22 mouse cellular contexts compared by ENCODE assay signal in the genomic region with DNA sequence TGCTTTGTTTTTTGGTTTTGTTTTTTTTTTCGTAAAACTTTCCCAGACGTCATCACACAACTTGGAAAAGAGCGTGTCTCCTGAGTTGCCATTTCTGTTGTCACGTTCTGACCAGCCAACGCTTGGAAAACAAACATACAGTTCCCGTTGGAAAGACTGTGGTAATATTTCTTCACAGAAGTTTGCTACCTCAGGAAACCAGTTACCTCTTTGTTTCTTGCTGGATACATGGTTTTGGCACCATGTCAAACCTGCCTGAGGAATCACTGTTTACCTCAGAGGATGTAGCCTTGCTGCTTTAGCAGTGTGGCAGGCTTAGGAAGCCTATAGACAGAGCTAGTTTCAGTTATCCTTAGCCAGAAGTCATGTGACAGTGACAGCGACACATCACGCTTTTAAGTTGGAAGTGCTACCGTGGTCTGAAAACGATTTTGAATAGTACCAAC. TPM values are rescaled to one million over a fixed set of nuclear protein-coding genes. Genes with fewer than 3 reads are reported as not detected.
A peak's percentile ranks its signal among the peaks of the same experiment; 100 is the strongest.
DNase-seq lines count a peak whose midpoint lies in the region; ATAC-seq and TF ChIP-seq lines count a peak whose summit lies in the region.
"Had no signal": no experiment of that assay in that cellular context is flagged by ENCODE, and none has a peak within 500 bp of the region (broad histone marks: within the 10 kb centered on the region; RNA-seq: fewer than 3 reads in every experiment).

No protein-coding gene starts in this region.

- H3K9me3 ChIP-seq in hindbrain, embryonic 14.5 days (ENCODE audit: control insufficient read depth, low read length), result no peaks in the 10 kb centered on the region
- H3K9me3 ChIP-seq in hindbrain, embryonic 16.5 days (ENCODE audit: control insufficient read depth, low read length), result no peaks in the 10 kb centered on the region
- H3K9me3 ChIP-seq: forebrain, embryonic 12.5 days; hindbrain, embryonic 13.5 days; megakaryocyte, embryonic 14.5 days; neural tube, embryonic 12.5 days had no signal

- no peak for ATAC-seq in hindbrain, embryonic 14.5 days (ENCODE audit: low FRiP score)
- no peak for ATAC-seq in hindbrain, embryonic 16.5 days
- ATAC-seq: intestine, postnatal 0 days; liver, postnatal 0 days had no signal

- TF ChIP-seq CTCF in layer of hippocampus, adult 2 months (conservative IDR thresholded peaks at IDR 0.05), result no peak

- no peaks in the 10 kb centered on the region for H3K4me1 ChIP-seq in hindbrain, embryonic 14.5 days (replicated peaks; ENCODE audit: control insufficient read depth, insufficient read depth, low read length)
- H3K4me1 ChIP-seq in hindbrain, embryonic 16.5 days (ENCODE audit: control insufficient read depth, insufficient read depth, low read depth, low read length), result no peaks in the 10 kb centered on the region
- H3K4me1 ChIP-seq in brown adipose tissue, adult 24 weeks (ENCODE audit: control insufficient read depth, insufficient read depth, insufficient read length, low read length), result peaks cover 21% of the 10 kb centered on the region
- H3K4me1 ChIP-seq: forebrain, embryonic 12.5 days; megakaryocyte, embryonic 14.5 days; neural tube, embryonic 12.5 days had no signal

- no peak overlapping the region for H3K4me3 ChIP-seq in hindbrain, embryonic 14.5 days (replicated peaks; ENCODE audit: low read length)
- H3K4me3 ChIP-seq in hindbrain, embryonic 16.5 days (ENCODE audit: low read length), result no peak overlapping the region
- no peak overlapping the region for H3K4me3 ChIP-seq in layer of hippocampus, adult 2 months
- no peak overlapping the region for H3K4me3 ChIP-seq in brown adipose tissue, adult 24 weeks (ENCODE audit: insufficient read depth, low read depth, low read length)
- H3K4me3 ChIP-seq: forebrain, embryonic 12.5 days; hindbrain, embryonic 13.5 days; megakaryocyte, embryonic 14.5 days; neural tube, embryonic 12.5 days had no signal

- H3K27ac ChIP-seq in hindbrain, embryonic 14.5 days, result peak overlapping the region; percentile 51; the same call in 1 of the 2 replicates
- H3K27ac ChIP-seq in hindbrain, embryonic 16.5 days (ENCODE audit: low read depth, low read length), result no peak overlapping the region
- H3K27ac ChIP-seq in layer of hippocampus, adult 2 months, result peak overlapping the region; percentile 65; the same call in 1 of the 2 replicates
- peak overlapping the region; percentile 63 for H3K27ac ChIP-seq in brown adipose tissue, adult 24 weeks (replicated peaks; ENCODE audit: low read depth, low read length)
- H3K27ac ChIP-seq: neural tube, embryonic 12.5 days had no signal

- 94% methylated on average over 10 of the region's 10 CpGs for WGBS in hindbrain, embryonic 14.5 days
- 91% methylated on average over 10 of the region's 10 CpGs for WGBS in hindbrain, embryonic 16.5 days

- H3K27me3 ChIP-seq in hindbrain, embryonic 14.5 days (ENCODE audit: control insufficient read depth, insufficient read depth, low read length), result no peaks in the 10 kb centered on the region
- H3K27me3 ChIP-seq in hindbrain, embryonic 16.5 days (replicated peaks; ENCODE audit: control insufficient read depth, insufficient read depth, low read length), result no peaks in the 10 kb centered on the region
- H3K27me3 ChIP-seq: CH12.LX; forebrain, embryonic 12.5 days; hindbrain, embryonic 13.5 days; megakaryocyte, embryonic 14.5 days; neural tube, embryonic 12.5 days had no signal

- peak; percentile 81 for DNase-seq in heart, adult 11 months
- DNase-seq in heart, postnatal 25 days (ENCODE audit: low spot score), result no peak
- DNase-seq in hindbrain, embryonic 14.5 days (ENCODE audit: low spot score), result no peak
- no peak for DNase-seq in layer of hippocampus, adult 2 months (ENCODE audit: low spot score in 2 of 2)
- DNase-seq in layer of hippocampus, adult 9-11 months, result no peak
- no peak for DNase-seq in adrenal gland, adult 18-20 months (ENCODE audit: low spot score in 2 of 2)
- DNase-seq: adrenal gland, adult 8-10 months; cerebellum, adult 11 months; cerebellum, postnatal 25 days; gastrocnemius, postnatal 25 days; liver; liver, postnatal 0 days; thymus, postnatal 4 days had no signal

- no peak overlapping the region for H3K4me2 ChIP-seq in hindbrain, embryonic 14.5 days (replicated peaks)
- no peak overlapping the region for H3K4me2 ChIP-seq in hindbrain, embryonic 16.5 days (ENCODE audit: low read length)
- H3K4me2 ChIP-seq: forebrain, embryonic 12.5 days; hindbrain, embryonic 13.5 days; neural tube, embryonic 12.5 days had no signal

- no peaks in the 10 kb centered on the region for H3K36me3 ChIP-seq in hindbrain, embryonic 14.5 days (replicated peaks; ENCODE audit: control insufficient read depth, insufficient read depth)
- H3K36me3 ChIP-seq in hindbrain, embryonic 16.5 days (ENCODE audit: control insufficient read depth, insufficient read depth, low read length), result no peaks in the 10 kb centered on the region
- H3K36me3 ChIP-seq: forebrain, embryonic 12.5 days; hindbrain, embryonic 13.5 days; neural tube, embryonic 12.5 days had no signal

- no peak overlapping the region for H3K9ac ChIP-seq in hindbrain, embryonic 14.5 days
- H3K9ac ChIP-seq in hindbrain, embryonic 16.5 days (ENCODE audit: low read depth, low read length), result no peak overlapping the region
- H3K9ac ChIP-seq: forebrain, embryonic 12.5 days; hindbrain, embryonic 13.5 days; liver, postnatal 0 days; neural tube, embryonic 12.5 days had no signal

- intact Hi-C loops in heart, postnatal 25 days (cut with DNase I), result no loop called here

RNA-seq across cellular contexts. Expression of gene Ptprb, which starts 3.8 kb away (rescaled TPM):
- 10 to 100 TPM; 64.6 to 77.4 TPM for total RNA-seq in heart, postnatal 25 days (2021)
- polyA plus RNA-seq in hindbrain, embryonic 14.5 days (2014; fragmentation: Nextera tagmentation; extraction: Ambion mirVana), result 4.4 and 5.0 TPM in 2 replicates
- 3.4 and 4.0 TPM in 2 replicates for polyA plus RNA-seq in hindbrain, embryonic 16.5 days (2015; fragmentation: Nextera tagmentation; extraction: Ambion mirVana)
- total RNA-seq in layer of hippocampus, adult 2 months (2021), result 10 to 100 TPM; 15.0 to 19.7 TPM
- 16.1 and 19.0 TPM in 2 replicates for polyA plus RNA-seq in brown adipose tissue, adult 24 weeks (2012; ENCODE audit: insufficient read depth, insufficient read length, missing spikeins)
- 10 to 100 TPM; 34.6 to 34.8 TPM for total RNA-seq in adrenal gland, adult 18-20 months (2021)
- total RNA-seq: CH12.LX; monocyte, adult 5-6 weeks had no signal
